Mouse (Mus musculus) cerebellum, adult 2 months (tissue): ENCODE data around the gene Snd1. TPM values are rescaled to one million over a fixed set of nuclear protein-coding genes. Genes with fewer than 3 reads are reported as not detected.
A peak's percentile ranks its signal among the peaks of the same experiment; 100 is the strongest.

Experiments
- DNase-seq, 2 experiments: peaks; one replicate each; pipeline ENCODE4 v3.0.0; 2021
- H3K27ac ChIP-seq: fragments of 200-500 bp; 2 replicates; pipeline ENCODE4 v1.5.1; 2012; ENCODE audit warnings: low read length, control low read depth, inconsistent platforms; ENCODE audit not compliant: insufficient read depth
- H3K27me3 ChIP-seq: fragments of 200-500 bp; 2 replicates; pipeline ENCODE4 v1.6.1; 2012; ENCODE audit warnings: inconsistent platforms, mild to moderate bottlenecking, low read length, moderate library complexity; ENCODE audit not compliant: control insufficient read depth, insufficient read depth
- H3K4me1 ChIP-seq: fragments of 200-500 bp; 2 replicates; pipeline ENCODE4 v1.6.1; 2011; ENCODE audit warnings: low read length; ENCODE audit not compliant: control insufficient read depth, insufficient read depth
- H3K4me3 ChIP-seq: fragments of 200-500 bp; replicated peaks from 2 replicates; pipeline ENCODE3; 2011; ENCODE audit warnings: mild to moderate bottlenecking, low read depth, low read length, control low read depth; ENCODE audit not compliant: insufficient read depth
- CTCF ChIP-seq: fragments of 200-500 bp; IDR thresholded peaks from 2 replicates; pipeline ENCODE4 v1.5.1; 2011; ENCODE audit warnings: low read depth, mild to moderate bottlenecking, control low read depth, low read length, moderate library complexity, borderline replicate concordance; ENCODE audit not compliant: insufficient read depth
- POLR2A ChIP-seq: fragments of 200-500 bp; IDR thresholded peaks from 2 replicates; pipeline ENCODE4 v1.6.1; 2011; ENCODE audit warnings: low read length, control low read depth, borderline replicate concordance; ENCODE audit not compliant: insufficient read depth
- WGBS: fragments of 180-500 bp; shearing (Covaris S2); methylation state at CpG from one replicate; pipeline ENCODE4 v1.1.7; 2018; 5-methylcytosine and 5-hydroxymethylcytosine counted together
- polyA plus RNA-seq: library from polyadenylated mRNA; depleted of rRNA; stranded (reverse); fragments of >200 nt; gene quantifications from 2 replicates; pipeline ENCODE4 v1.2.3, GENCODE M21; 2012

Snd1 gene
- polyA plus RNA-seq, 1 experiment = 57.0 TPM

- 82% methylated on average over 2 of the region's 2 CpGs for WGBS
- no peak for TF ChIP-seq POLR2A
- TF ChIP-seq CTCF = no peak
- H3K27me3 ChIP-seq = no peaks in the 10 kb centered on the region
- DNase-seq = peak in 1 of 2 experiments; percentile 15
- no peak overlapping the region; the same call in 1 of the 2 replicates for H3K27ac ChIP-seq
- H3K4me3 ChIP-seq = no peak overlapping the region
- peaks cover 41% of the 10 kb centered on the region for H3K4me1 ChIP-seq
Observed at GRCm38 (mm10) chr6:28799818-28800217, 324.9 kb downstream of the Snd1 start.

- DNase-seq = peak; percentile 81 to 93
- WGBS = 20% methylated on average over 3 of the region's 3 CpGs
Observed at GRCm38 (mm10) chr6:28800976-28801375, 326.0 kb downstream of the Snd1 start.

GRCm38 (mm10) chr6:28803678-28804279 lies 328.8 kb downstream of the Snd1 start:
- H3K27me3 ChIP-seq = no peaks in the 10 kb centered on the region
- peaks cover 38% of the 10 kb centered on the region for H3K4me1 ChIP-seq
- TF ChIP-seq POLR2A (no peak), CTCF (no peak)
- H3K27ac ChIP-seq = peak overlapping the region; percentile 55
- no peak overlapping the region for H3K4me3 ChIP-seq
- WGBS = 13% methylated on average over 6 of the region's 6 CpGs
- DNase-seq = peak; percentile 75 to 82

More at GRCm38 (mm10) chr6:28800976-28801375, 326.0 kb downstream of the Snd1 start:
- H3K27me3 ChIP-seq = no peaks in the 10 kb centered on the region
- TF ChIP-seq CTCF (no peak; the same call in 1 of the 2 replicates), POLR2A (peak; percentile 38; the same call in 1 of the 2 replicates)
- peak overlapping the region; percentile 31 for H3K27ac ChIP-seq
- H3K4me1 ChIP-seq = peaks cover 38% of the 10 kb centered on the region
- H3K4me3 ChIP-seq = no peak overlapping the region

DNA sequence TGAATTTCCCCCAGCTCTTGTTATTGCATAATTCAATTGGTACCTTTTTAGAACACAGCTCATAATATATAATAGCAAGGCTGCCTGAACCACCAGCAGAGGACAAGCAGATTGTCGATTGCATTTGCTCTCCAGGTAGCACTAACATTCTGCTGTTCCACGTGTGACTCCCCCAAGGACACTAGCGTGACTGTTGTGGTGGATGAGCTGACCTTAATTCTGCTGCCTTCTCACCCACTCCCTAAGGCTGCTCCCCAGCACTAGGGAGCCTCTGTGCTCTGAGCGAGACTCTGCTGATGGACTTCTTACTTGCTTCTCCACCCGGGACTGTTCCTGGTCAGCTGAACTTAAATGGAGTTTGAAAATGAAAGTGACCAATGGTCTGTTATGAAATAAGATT lies 329.8 kb downstream of the Snd1 start:
- Histone ChIP-seq H3K27me3 (no peaks in the 10 kb centered on the region), H3K4me3 (no peak overlapping the region), H3K27ac (peak overlapping the region; percentile 42), H3K4me1 (peaks cover 36% of the 10 kb centered on the region)
- no peak for DNase-seq
- WGBS = 30% methylated on average over 5 of the region's 5 CpGs
- no peak for TF ChIP-seq POLR2A
- TF ChIP-seq CTCF = no peak

- Histone ChIP-seq H3K4me1 (peaks cover 61% of the 10 kb centered on the region), H3K27ac (no peak overlapping the region), H3K27me3 (no peaks in the 10 kb centered on the region), H3K4me3 (no peak overlapping the region)
- no peak for DNase-seq
- TF ChIP-seq POLR2A (no peak), CTCF (no peak)
- WGBS = 75% methylated on average over 9 of the region's 9 CpGs
Observed at GRCm38 (mm10) chr6:28813057-28813456, 338.1 kb downstream of the Snd1 start.

DNA sequence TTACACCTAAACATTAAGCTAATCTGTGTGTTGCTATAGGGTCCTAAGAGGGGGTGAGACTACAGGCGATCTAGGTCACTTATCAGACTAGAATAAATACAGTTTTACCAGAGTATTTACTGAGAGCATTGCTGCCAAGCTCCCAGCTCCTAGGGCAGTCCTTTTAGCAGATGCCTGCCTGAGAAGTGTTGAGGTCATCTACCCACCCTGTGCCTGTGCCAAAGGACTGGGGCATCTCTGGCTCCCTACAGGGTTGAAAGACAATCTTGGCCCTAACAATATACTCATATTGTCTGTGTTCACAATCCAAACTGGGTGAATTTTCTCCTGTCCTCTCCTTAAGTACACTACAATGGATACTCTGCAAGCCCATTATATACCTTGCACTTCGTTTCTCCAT lies 340.0 kb downstream of the Snd1 start:
- no peak for TF ChIP-seq POLR2A
- TF ChIP-seq CTCF = no peak
- H3K4me3 ChIP-seq = no peak overlapping the region
- peak overlapping the region; percentile 72 for H3K27ac ChIP-seq
- peaks cover 77% of the 10 kb centered on the region for H3K4me1 ChIP-seq
- 21% methylated on average over 2 of the region's 2 CpGs for WGBS
- peak; percentile 59 to 76 for DNase-seq
- H3K27me3 ChIP-seq = no peaks in the 10 kb centered on the region

DNA sequence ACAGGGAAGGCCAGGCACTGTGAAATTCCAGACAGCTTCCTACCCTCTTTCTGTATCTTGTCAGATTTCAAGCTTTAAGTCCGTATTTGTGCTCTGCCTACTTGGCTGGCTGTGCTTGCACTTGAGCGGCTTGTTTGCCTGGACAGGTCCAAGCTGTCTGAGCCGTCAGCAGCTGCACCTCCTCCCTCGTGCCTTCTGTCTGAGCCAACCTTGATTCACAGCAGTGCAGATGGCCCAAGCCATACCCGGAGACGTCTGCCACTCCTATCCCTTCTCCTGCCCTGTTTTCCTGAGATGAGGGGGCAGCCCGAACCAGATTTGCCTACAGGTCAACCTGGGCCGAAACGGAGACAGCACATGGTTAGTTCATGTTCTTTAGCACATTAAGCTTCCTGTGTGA lies 342.1 kb downstream of the Snd1 start:
- peak; percentile 80 to 84 for DNase-seq
- no peak for TF ChIP-seq CTCF
- TF ChIP-seq POLR2A = no peak
- WGBS = 15% methylated on average over 9 of the region's 9 CpGs
- Histone ChIP-seq H3K4me1 (peaks cover 73% of the 10 kb centered on the region), H3K27ac (peak overlapping the region; percentile 9), H3K4me3 (no peak overlapping the region), H3K27me3 (no peaks in the 10 kb centered on the region)
